Mouse (Mus musculus) MEL (cell line): Measurements from ENCODE around the gene Lep. TPM values are rescaled to one million over a fixed set of nuclear protein-coding genes. Genes with fewer than 3 reads are reported as not detected.

ENCODE experiments used
- DNase-seq: peaks from one replicate; pipeline ENCODE4 v3.0.0; 2011; ENCODE audit warnings: low read depth, low spot score
- H3K27ac ChIP-seq: 2 replicates; pipeline ENCODE4 v1.5.1; 2012; ENCODE audit warnings: low read depth, mild to moderate bottlenecking, control low read depth, low read length, moderate library complexity; ENCODE audit not compliant: control insufficient read depth
- H3K27me3 ChIP-seq, 2 experiments: fragments of 150-350 bp in 1 of 2; sonication (generic) in 1 of 2; 2 replicates each; pipeline ENCODE4 v1.6.1; 2012; ENCODE audit warnings: low read length in 2 of 2, mild to moderate bottlenecking in 2 of 2, improper control_type of control experiment in 1 of 2, moderate library complexity in 1 of 2; ENCODE audit not compliant: insufficient read depth in 2 of 2, control insufficient read depth in 1 of 2
- H3K36me3 ChIP-seq, 2 experiments: 2 replicates each; pipeline ENCODE4 v1.6.1; 2012 to 2014; ENCODE audit warnings: low read length in 2 of 2, improper control_type of control experiment in 1 of 2, inconsistent platforms in 1 of 2, mild to moderate bottlenecking in 1 of 2; ENCODE audit not compliant: insufficient read depth in 2 of 2, control insufficient read depth in 1 of 2
- H3K4me1 ChIP-seq, 2 experiments: fragments of 150-350 bp in 1 of 2; sonication (generic) in 1 of 2; 2 replicates each; pipeline ENCODE4 v1.6.1; 2012; ENCODE audit warnings: low read length in 2 of 2, improper control_type of control experiment in 1 of 2, mild to moderate bottlenecking in 1 of 2; ENCODE audit not compliant: insufficient read depth in 2 of 2, control insufficient read depth in 1 of 2
- H3K4me3 ChIP-seq, 2 experiments: fragments of 150-350 bp in 1 of 2; sonication (generic) in 1 of 2; 2 replicates each; pipeline ENCODE4 v1.5.1; 2012; ENCODE audit warnings: low read depth in 2 of 2, low read length in 2 of 2, mild to moderate bottlenecking in 2 of 2, moderate library complexity in 2 of 2, control low read depth in 1 of 2, improper control_type of control experiment in 1 of 2; ENCODE audit not compliant: control insufficient read depth in 1 of 2, insufficient read depth in 1 of 2
- H3K79me2 ChIP-seq: 2 replicates; pipeline ENCODE4 v1.6.1; 2012; ENCODE audit warnings: mild to moderate bottlenecking, low read length, moderate library complexity; ENCODE audit not compliant: control insufficient read depth, poor library complexity, insufficient read depth
- H3K9ac ChIP-seq: 2 replicates; pipeline ENCODE4 v1.6.1; 2012; ENCODE audit warnings: low read depth, mild to moderate bottlenecking, control low read depth, low read length, moderate library complexity; ENCODE audit not compliant: control insufficient read depth, poor library complexity, severe bottlenecking
- H3K9me3 ChIP-seq: fragments of 150-350 bp; sonication (generic); replicated peaks from 2 replicates; pipeline ENCODE4 v1.6.1; 2012; ENCODE audit warnings: mild to moderate bottlenecking, low read length, improper control_type of control experiment, moderate library complexity; ENCODE audit not compliant: insufficient read depth
- CHD2 ChIP-seq: IDR thresholded peaks from 2 replicates; pipeline ENCODE4 v1.6.1; 2011; ENCODE audit warnings: low read length, improper control_type of control experiment
- CTCF ChIP-seq, 3 experiments: IDR thresholded peaks in 2 of 3; conservative IDR thresholded peaks in 1 of 3; 2 replicates each; pipeline ENCODE4 v1.5.1; 2011 to 2012; ENCODE audit warnings: low read length in 3 of 3, low read depth in 2 of 3, mild to moderate bottlenecking in 2 of 3, improper control_type of control experiment in 1 of 3, inconsistent platforms in 1 of 3, mixed read lengths in 1 of 3, moderate library complexity in 1 of 3; ENCODE audit not compliant: control insufficient read depth in 1 of 3, insufficient read depth in 1 of 3, poor library complexity in 1 of 3, severe bottlenecking in 1 of 3
- ELF1 ChIP-seq: IDR thresholded peaks from 2 replicates; pipeline ENCODE4 v1.6.1; 2014; ENCODE audit warnings: low read depth, mild to moderate bottlenecking, inconsistent platforms, low read length, improper control_type of control experiment, moderate library complexity
- GABPA ChIP-seq: IDR thresholded peaks from 2 replicates; pipeline ENCODE4 v1.6.1; 2012; ENCODE audit warnings: low read depth, mild to moderate bottlenecking, inconsistent platforms, low read length, improper control_type of control experiment, moderate library complexity
- GATA1 ChIP-seq: IDR thresholded peaks from 2 replicates; pipeline ENCODE4 v1.6.1; 2011; ENCODE audit warnings: low read depth, low read length, improper control_type of control experiment
- JUND ChIP-seq: IDR thresholded peaks from 2 replicates; pipeline ENCODE4 v1.6.1; 2011; ENCODE audit warnings: low read depth, mild to moderate bottlenecking, improper control_type of control experiment, low read length
- KAT2A ChIP-seq: conservative IDR thresholded peaks from 2 replicates; pipeline ENCODE4 v1.6.1; 2012; ENCODE audit warnings: low read depth, low read length, improper control_type of control experiment, inconsistent platforms
- MAZ ChIP-seq: IDR thresholded peaks from 2 replicates; pipeline ENCODE4 v1.6.1; 2012; ENCODE audit warnings: low read depth, mild to moderate bottlenecking, inconsistent platforms, low read length, improper control_type of control experiment
- MEF2A ChIP-seq: IDR thresholded peaks from 2 replicates; pipeline ENCODE4 v1.6.1; 2014; ENCODE audit warnings: low read depth, mild to moderate bottlenecking, inconsistent platforms, low read length, improper control_type of control experiment; ENCODE audit not compliant: poor library complexity, insufficient replicate concordance, severe bottlenecking; ENCODE audit errors: extremely low read depth
- MXI1 ChIP-seq: IDR thresholded peaks from 2 replicates; pipeline ENCODE4 v1.6.1; 2011; ENCODE audit warnings: mild to moderate bottlenecking, low read depth, low read length, improper control_type of control experiment
- NRF1 ChIP-seq: IDR thresholded peaks from 2 replicates; pipeline ENCODE4 v1.6.1; 2014; ENCODE audit warnings: low read depth, mild to moderate bottlenecking, inconsistent platforms, low read length, improper control_type of control experiment, moderate library complexity; ENCODE audit not compliant: poor library complexity, insufficient read depth, severe bottlenecking
- POLR2AphosphoS2 ChIP-seq: IDR thresholded peaks from 2 replicates; pipeline ENCODE4 v1.6.1; 2011; ENCODE audit warnings: low read length, improper control_type of control experiment
- POLR2AphosphoS5 ChIP-seq: IDR thresholded peaks from 2 replicates; pipeline ENCODE4 v1.6.1; 2012; ENCODE audit warnings: low read depth, borderline replicate concordance, mild to moderate bottlenecking, inconsistent platforms, low read length, moderate library complexity, mixed read lengths
- TAL1 ChIP-seq: IDR thresholded peaks from 2 replicates; pipeline ENCODE4 v1.6.1; 2012; ENCODE audit warnings: mild to moderate bottlenecking, inconsistent platforms, low read length, moderate library complexity, mixed read lengths
- TCF12 ChIP-seq: IDR thresholded peaks from 2 replicates; pipeline ENCODE4 v1.6.1; 2014; ENCODE audit warnings: low read depth, mild to moderate bottlenecking, inconsistent platforms, low read length, improper control_type of control experiment, moderate library complexity
- USF1 ChIP-seq: IDR thresholded peaks from 2 replicates; pipeline ENCODE4 v1.6.1; 2014; ENCODE audit warnings: low read depth, mild to moderate bottlenecking, inconsistent platforms, low read length, improper control_type of control experiment, moderate library complexity
- ZKSCAN1 ChIP-seq: IDR thresholded peaks from 2 replicates; pipeline ENCODE4 v1.6.1; 2012; ENCODE audit warnings: low read depth, mild to moderate bottlenecking, inconsistent platforms, low read length, improper control_type of control experiment, moderate library complexity
- ZNF384 ChIP-seq: IDR thresholded peaks from 2 replicates; pipeline ENCODE4 v1.6.1; 2012; ENCODE audit warnings: low read depth, mild to moderate bottlenecking, inconsistent platforms, low read length, improper control_type of control experiment
- polyA plus RNA-seq, 2 experiments: library from polyadenylated mRNA; stranded (reverse) in 1 of 2; unstranded in 1 of 2; fragments of >175 nt in 1 of 2; fragments of >200 nt in 1 of 2; gene quantifications; 2 replicates each; pipeline versions ENCODE4 v1.2.1 to v1.2.4; 2012; ENCODE audit warnings: low replicate concordance in 2 of 2, low read depth in 1 of 2; ENCODE audit not compliant: insufficient read length in 2 of 2, insufficient read depth in 1 of 2, missing spikeins in 1 of 2
- total RNA-seq: library from RNA; depleted of rRNA; stranded (reverse); fragments of 300-350 nt; gene quantifications from 2 replicates; pipeline ENCODE4 v1.2.3, GENCODE M21; 2012; rRNA removed

The Lep gene
- total and polyA plus RNA-seq, 3 experiments, result not detected

DNA sequence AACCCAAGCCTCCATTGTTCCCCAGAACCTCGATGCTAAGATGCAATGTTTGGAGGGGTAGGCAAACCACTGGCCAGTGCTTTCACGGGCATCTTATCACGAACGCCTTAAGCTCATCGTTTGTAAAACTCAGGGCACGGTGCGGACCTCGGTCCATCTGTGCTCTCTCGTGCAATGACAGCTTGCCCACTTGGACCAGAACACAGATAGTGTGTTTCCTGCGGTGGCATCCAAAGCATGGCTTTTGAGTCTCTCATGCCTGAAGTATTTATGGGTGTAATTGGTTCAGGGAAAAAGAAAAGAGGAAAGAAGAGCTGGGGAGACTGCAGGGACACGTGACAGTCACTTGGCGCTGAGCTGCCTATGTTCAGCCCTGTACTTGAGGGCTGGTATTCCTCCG, 60.0 kb downstream of the Lep start:
- H3K27ac ChIP-seq, result no peak overlapping the region
- TF ChIP-seq CHD2, result no peak
- no peak for TF ChIP-seq POLR2AphosphoS5
- TF ChIP-seq GATA1, result no peak
- no peak for TF ChIP-seq MXI1
- no peak for TF ChIP-seq CTCF (IDR thresholded peaks at IDR 0.05 in 2 of 3, conservative IDR thresholded peaks at IDR 0.05 in 1 of 3; ENCODE audit: control insufficient read depth in 1 of 3, insufficient read depth in 1 of 3, low read depth in 2 of 3, low read length in 3 of 3, poor library complexity in 1 of 3, severe bottlenecking in 1 of 3)
- no peak for TF ChIP-seq ZNF384
- TF ChIP-seq MEF2A, result no peak
- no peak for TF ChIP-seq USF1
- no peak for TF ChIP-seq GABPA
- TF ChIP-seq TCF12, result no peak
- no peak for TF ChIP-seq ELF1
- no peak for TF ChIP-seq KAT2A
- TF ChIP-seq ZKSCAN1, result no peak
- no peak for TF ChIP-seq JUND
- no peak for TF ChIP-seq TAL1
- TF ChIP-seq POLR2AphosphoS2, result no peak
- TF ChIP-seq MAZ, result no peak
- TF ChIP-seq NRF1, result no peak

More for the DNA sequence above, 60.0 kb downstream of the Lep start:
- H3K9ac ChIP-seq, result no peak overlapping the region
- no peaks in the 10 kb centered on the region for H3K9me3 ChIP-seq
- peaks cover 0 to 2% of the 10 kb centered on the region in 2 experiments; a peak in 1 of 4 replicates for H3K36me3 ChIP-seq
- H3K4me1 ChIP-seq, result no peaks in the 10 kb centered on the region
- no peak for DNase-seq
- H3K4me3 ChIP-seq, result no peak overlapping the region
- H3K79me2 ChIP-seq, result no peaks in the 10 kb centered on the region
- H3K27me3 ChIP-seq, result no peaks in the 10 kb centered on the region

Other genes starting within 250 kb of the Lep start
- 0.12 and 0.23 TPM in 2 replicates for gene Lrrc4, start 228.5 kb upstream of the Lep start, total RNA-seq
- under 1 TPM in 1 of 2 experiments, not detected in 1; 0.07 TPM for gene Lrrc4, start 228.5 kb upstream of the Lep start, polyA plus RNA-seq
- 48.2 and 50.1 TPM in 2 replicates for gene Rbm28, start 104.8 kb downstream of the Lep start, total RNA-seq
- gene Rbm28, start 104.8 kb downstream of the Lep start, polyA plus RNA-seq, result 100 to 1,000 TPM in 1 of 2 experiments, 10 to 100 TPM in 1; 91.2 to 312 TPM
- gene Prrt4, start 119.4 kb downstream of the Lep start, total RNA-seq, result not detected in 2 replicates
- gene Prrt4, start 119.4 kb downstream of the Lep start, polyA plus RNA-seq, result under 1 TPM in 1 of 2 experiments, not detected in 1; 0.17 TPM
- 15.3 and 17.2 TPM in 2 replicates for gene Impdh1, start 156.1 kb downstream of the Lep start, total RNA-seq
- gene Impdh1, start 156.1 kb downstream of the Lep start, polyA plus RNA-seq, result 10 to 100 TPM in 1 of 2 experiments, not detected in 1; 55.1 TPM
- gene Hilpda, start 212.3 kb downstream of the Lep start, total RNA-seq, result 15.6 and 18.1 TPM in 2 replicates
- gene Hilpda, start 212.3 kb downstream of the Lep start, polyA plus RNA-seq, result 10 to 100 TPM in 1 of 2 experiments, not detected in 1; 17.0 TPM
- 0.23 TPM in 1 of 2 replicates, not detected in the other for gene Fam71f2, start 219.4 kb downstream of the Lep start, total RNA-seq
- under 1 TPM in 1 of 2 experiments, not detected in 1; 0.84 TPM for gene Fam71f2, start 219.4 kb downstream of the Lep start, polyA plus RNA-seq